Mouse (Mus musculus): Measurements from ENCODE around the gene Shld2. TPM values are rescaled to one million over a fixed set of nuclear protein-coding genes. Genes with fewer than 3 reads are reported as not detected.
A peak's percentile ranks its signal among the peaks of the same experiment; 100 is the strongest.
"Not testable (repeated sequence)": the region's sequence is repeated elsewhere in the genome, so short reads cannot be mapped to it uniquely, and the experiment has no call there.

The Shld2 gene
- polyA plus RNA-seq, 1 experiment from 2014 or later = 8.2 TPM

DNA sequence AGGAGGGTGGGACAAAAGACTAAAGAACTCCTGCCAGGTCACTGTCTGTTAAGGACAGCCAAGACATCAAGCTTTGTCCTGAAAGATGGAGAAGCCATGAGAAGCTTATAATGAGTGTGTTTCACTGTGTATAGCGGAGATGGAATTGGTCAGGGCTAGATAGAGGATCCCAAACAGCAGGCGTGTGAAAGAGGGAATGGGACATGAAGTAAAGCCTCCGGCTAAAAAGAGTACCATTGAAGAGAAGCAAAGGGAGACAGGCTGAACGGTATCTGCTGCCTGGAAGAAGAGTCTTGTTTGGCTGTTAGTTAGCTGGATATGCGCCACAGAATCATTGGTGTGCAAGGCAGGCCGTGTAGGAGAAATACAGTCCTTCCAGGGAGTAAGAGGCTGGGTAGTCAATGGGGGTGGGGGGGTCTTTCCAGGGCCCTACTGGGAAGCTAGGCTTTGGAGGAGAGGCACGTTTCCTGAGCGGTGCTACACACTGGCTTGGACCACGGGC lies 20.4 kb upstream of the Shld2 start:
- Histone ChIP-seq H3K36me3 (replicated peaks; ENCODE audit: control insufficient read depth, insufficient read depth) (peaks cover 88% of the 10 kb centered on the region), H3K27ac (peak overlapping the region; percentile 64; the same call in 1 of the 2 replicates), H3K4me3 (replicated peaks; ENCODE audit: low read length) (no peak overlapping the region), H3K27me3 (ENCODE audit: control insufficient read depth, insufficient read depth, low read length) (no peaks in the 10 kb centered on the region), H3K9me3 (ENCODE audit: control insufficient read depth, low read length) (no peaks in the 10 kb centered on the region), H3K4me2 (replicated peaks) (no peak overlapping the region), H3K4me1 (replicated peaks; ENCODE audit: control insufficient read depth, insufficient read depth, low read length) (no peaks in the 10 kb centered on the region), H3K9ac (no peak overlapping the region)
- 78% methylated on average over 9 of the region's 9 CpGs for WGBS
- ATAC-seq (ENCODE audit: low FRiP score) = peak; percentile 81
- no peak for DNase-seq (ENCODE audit: low spot score)

DNA sequence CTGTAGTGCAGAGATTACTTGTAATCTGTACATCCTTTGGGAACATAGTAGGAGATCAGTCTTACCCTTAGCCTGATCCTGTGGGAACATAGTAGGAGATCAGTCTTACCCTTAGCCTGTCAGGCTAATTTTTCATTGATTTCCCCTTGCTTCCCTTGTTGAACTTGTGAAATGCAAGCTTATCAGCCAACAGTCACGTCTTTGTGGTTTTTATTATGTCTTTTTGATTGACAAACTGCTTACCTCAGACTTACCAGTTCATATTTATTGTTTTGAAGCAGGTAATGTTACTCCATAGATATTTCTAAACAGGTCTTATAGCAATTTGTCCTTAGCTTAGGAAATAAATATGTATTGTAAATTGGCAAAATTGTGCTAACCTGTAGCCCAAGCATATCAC lies 17.3 kb upstream of the Shld2 start:
- WGBS = 79% methylated on average over 1 of the region's 1 CpGs
- Histone ChIP-seq H3K9ac (no peak overlapping the region), H3K4me2 (replicated peaks) (no peak overlapping the region), H3K4me3 (replicated peaks; ENCODE audit: low read length) (no peak overlapping the region), H3K4me1 (replicated peaks; ENCODE audit: control insufficient read depth, insufficient read depth, low read length) (no peaks in the 10 kb centered on the region), H3K36me3 (replicated peaks; ENCODE audit: control insufficient read depth, insufficient read depth) (peaks cover 84% of the 10 kb centered on the region), H3K27ac (no peak overlapping the region), H3K9me3 (ENCODE audit: control insufficient read depth, low read length) (no peaks in the 10 kb centered on the region), H3K27me3 (ENCODE audit: control insufficient read depth, insufficient read depth, low read length) (no peaks in the 10 kb centered on the region)
- DNase-seq (ENCODE audit: low spot score) (no peak), ATAC-seq (ENCODE audit: low FRiP score) (no peak)

DNA sequence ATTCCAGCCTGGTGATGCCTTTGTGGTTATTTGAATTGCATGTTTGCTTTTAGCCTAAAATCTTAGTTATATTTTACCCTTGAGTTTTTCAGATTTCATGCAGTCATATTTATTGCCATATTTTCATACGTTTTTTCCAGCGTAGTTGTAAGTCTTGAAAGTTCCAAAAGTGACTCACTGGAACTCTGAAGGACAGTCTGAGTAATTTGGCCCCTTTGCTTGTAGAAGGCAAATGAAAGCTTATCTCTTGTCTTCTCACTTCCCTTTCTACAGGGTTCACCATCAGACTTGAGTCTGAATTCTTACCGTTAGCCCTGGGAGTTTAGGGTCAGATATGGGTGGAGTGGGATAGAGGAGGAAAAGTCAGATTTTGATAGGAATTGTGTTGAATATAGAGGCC lies 16.3 kb upstream of the Shld2 start:
- WGBS = over 99% methylated on average over 3 of the region's 3 CpGs

DNA sequence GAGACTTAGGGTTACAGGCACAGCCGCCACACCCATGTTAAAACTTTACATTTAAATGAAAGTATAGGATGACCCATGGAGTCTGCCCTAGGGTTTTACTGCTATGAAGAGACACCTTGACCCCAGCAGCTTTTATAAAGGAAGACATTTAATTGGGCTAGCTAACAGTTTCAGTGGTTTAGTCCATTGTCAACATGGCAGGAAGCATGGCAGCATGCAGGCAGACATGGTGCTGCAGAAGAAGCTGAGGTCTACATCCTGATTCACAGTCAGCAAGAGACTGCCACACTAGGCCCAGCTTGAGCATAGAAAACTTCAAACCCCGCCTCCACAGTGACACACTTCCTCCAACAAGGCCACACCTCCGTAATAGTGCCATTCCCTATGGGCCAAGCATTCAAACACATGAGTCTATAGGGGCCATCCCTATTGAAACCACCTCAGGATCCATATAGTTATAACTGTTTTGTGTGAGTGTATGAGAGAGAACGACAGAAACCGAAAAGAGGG lies 13.3 kb upstream of the Shld2 start:
- H3K4me2 ChIP-seq (replicated peaks) = no peak overlapping the region
- no peak overlapping the region for H3K9ac ChIP-seq
- 96% methylated on average over 5 of the region's 5 CpGs for WGBS
- H3K4me3 ChIP-seq (replicated peaks; ENCODE audit: low read length) = no peak overlapping the region
- no peaks in the 10 kb centered on the region for H3K27me3 ChIP-seq (ENCODE audit: control insufficient read depth, insufficient read depth, low read length)
- ATAC-seq (ENCODE audit: low FRiP score) = no peak
- H3K4me1 ChIP-seq (replicated peaks; ENCODE audit: control insufficient read depth, insufficient read depth, low read length) = no peaks in the 10 kb centered on the region
- no peak overlapping the region for H3K27ac ChIP-seq
- peaks cover 80% of the 10 kb centered on the region for H3K36me3 ChIP-seq (replicated peaks; ENCODE audit: control insufficient read depth, insufficient read depth)
- no peaks in the 10 kb centered on the region for H3K9me3 ChIP-seq (ENCODE audit: control insufficient read depth, low read length)
- DNase-seq (ENCODE audit: low spot score) = no peak

More for the DNA sequence above, 16.3 kb upstream of the Shld2 start:
- Histone ChIP-seq H3K27me3 (ENCODE audit: control insufficient read depth, insufficient read depth, low read length) (no peaks in the 10 kb centered on the region), H3K4me2 (replicated peaks) (no peak overlapping the region), H3K9ac (no peak overlapping the region), H3K4me1 (replicated peaks; ENCODE audit: control insufficient read depth, insufficient read depth, low read length) (no peaks in the 10 kb centered on the region), H3K9me3 (ENCODE audit: control insufficient read depth, low read length) (no peaks in the 10 kb centered on the region), H3K4me3 (replicated peaks; ENCODE audit: low read length) (no peak overlapping the region), H3K27ac (no peak overlapping the region), H3K36me3 (replicated peaks; ENCODE audit: control insufficient read depth, insufficient read depth) (peaks cover 80% of the 10 kb centered on the region)
- no peak for DNase-seq (ENCODE audit: low spot score)
- ATAC-seq (ENCODE audit: low FRiP score) = no peak

DNA sequence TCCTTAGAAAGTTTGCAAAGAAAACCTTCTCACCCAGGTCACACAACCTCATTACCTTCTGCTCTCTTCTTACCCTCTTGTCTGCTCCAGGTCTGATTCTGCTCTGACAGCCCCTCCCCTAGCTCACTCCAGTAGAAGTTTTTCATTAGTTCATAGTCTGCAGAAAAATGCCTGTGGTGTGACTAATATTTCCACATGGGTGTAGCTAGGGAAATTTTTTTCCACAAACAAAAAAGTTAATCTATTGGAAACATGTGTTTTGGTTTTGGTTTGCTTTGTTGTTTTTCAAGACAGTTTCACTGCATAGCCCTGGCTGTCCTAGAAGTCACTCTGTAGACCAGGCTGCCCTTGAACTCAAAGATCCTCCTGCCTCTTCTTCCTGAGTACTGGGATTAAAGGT lies 7.8 kb upstream of the Shld2 start:
- DNase-seq (ENCODE audit: low spot score) = no peak
- H3K27ac ChIP-seq = no peak overlapping the region
- H3K27me3 ChIP-seq (ENCODE audit: control insufficient read depth, insufficient read depth, low read length) = no peaks in the 10 kb centered on the region
- peaks cover 41% of the 10 kb centered on the region for H3K36me3 ChIP-seq (replicated peaks; ENCODE audit: control insufficient read depth, insufficient read depth)
- H3K4me1 ChIP-seq (replicated peaks; ENCODE audit: control insufficient read depth, insufficient read depth, low read length) = peaks cover 16% of the 10 kb centered on the region
- H3K4me2 ChIP-seq (replicated peaks) = no peak overlapping the region
- no peak overlapping the region for H3K4me3 ChIP-seq (replicated peaks; ENCODE audit: low read length)
- no peak for ATAC-seq (ENCODE audit: low FRiP score)
- H3K9me3 ChIP-seq (ENCODE audit: control insufficient read depth, low read length) = no peaks in the 10 kb centered on the region
- H3K9ac ChIP-seq = no peak overlapping the region

DNA sequence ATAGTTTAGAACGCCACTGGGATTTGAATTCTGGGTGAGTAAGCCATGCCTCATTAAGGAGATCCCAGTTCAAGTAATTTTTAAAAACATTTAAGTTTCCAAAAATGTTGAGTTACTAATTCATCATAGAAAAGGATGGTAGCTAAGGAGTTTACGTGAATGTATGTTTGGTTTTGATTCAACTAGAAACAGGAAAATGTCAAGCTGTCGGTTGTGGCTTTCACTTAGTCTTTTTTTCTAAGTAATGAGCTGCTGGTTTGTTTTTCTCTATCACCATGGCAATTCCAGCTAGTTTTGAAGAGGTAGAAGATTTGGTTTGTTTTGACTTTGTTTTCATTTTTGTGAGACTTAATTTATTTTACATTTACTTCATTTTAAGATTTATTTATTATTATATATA lies 7.1 kb upstream of the Shld2 start:
- ATAC-seq (ENCODE audit: low FRiP score) = no peak
- Histone ChIP-seq H3K27ac (no peak overlapping the region), H3K36me3 (replicated peaks; ENCODE audit: control insufficient read depth, insufficient read depth) (peaks cover 37% of the 10 kb centered on the region), H3K4me2 (replicated peaks) (no peak overlapping the region), H3K9me3 (ENCODE audit: control insufficient read depth, low read length) (no peaks in the 10 kb centered on the region), H3K4me1 (replicated peaks; ENCODE audit: control insufficient read depth, insufficient read depth, low read length) (peaks cover 22% of the 10 kb centered on the region), H3K27me3 (ENCODE audit: control insufficient read depth, insufficient read depth, low read length) (no peaks in the 10 kb centered on the region), H3K9ac (no peak overlapping the region), H3K4me3 (replicated peaks; ENCODE audit: low read length) (no peak overlapping the region)
- DNase-seq (ENCODE audit: low spot score) = no peak
- 90% methylated on average over 3 of the region's 3 CpGs for WGBS

DNA sequence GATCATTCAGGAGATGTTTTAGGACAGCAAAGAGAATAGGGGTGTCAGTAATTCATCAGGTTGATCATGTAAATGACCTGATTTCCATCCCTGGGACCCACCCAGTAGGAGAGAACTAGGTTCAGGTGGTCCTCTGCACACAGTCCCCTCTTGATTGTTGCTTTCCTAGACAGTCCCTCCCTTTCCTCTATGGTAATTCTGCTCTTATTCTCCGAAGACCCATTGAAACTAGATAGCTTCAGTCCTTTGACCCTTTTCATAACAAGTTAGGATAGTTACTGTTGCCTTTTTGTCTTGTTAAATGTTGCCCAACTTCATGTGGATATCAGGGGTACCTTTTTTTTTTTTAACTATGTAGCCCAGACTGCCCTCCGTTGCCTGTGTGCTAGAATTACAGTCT lies 6.1 kb upstream of the Shld2 start:
- peaks cover 32% of the 10 kb centered on the region for H3K36me3 ChIP-seq (replicated peaks; ENCODE audit: control insufficient read depth, insufficient read depth)
- 98% methylated on average over 2 of the region's 2 CpGs for WGBS
- no peak for DNase-seq (ENCODE audit: low spot score)
- no peak overlapping the region for H3K27ac ChIP-seq
- no peaks in the 10 kb centered on the region for H3K9me3 ChIP-seq (ENCODE audit: control insufficient read depth, low read length)
- ATAC-seq (ENCODE audit: low FRiP score) = no peak
- no peak overlapping the region for H3K4me3 ChIP-seq (replicated peaks; ENCODE audit: low read length)
- H3K4me2 ChIP-seq (replicated peaks) = no peak overlapping the region
- H3K27me3 ChIP-seq (ENCODE audit: control insufficient read depth, insufficient read depth, low read length) = no peaks in the 10 kb centered on the region
- peaks cover 31% of the 10 kb centered on the region for H3K4me1 ChIP-seq (replicated peaks; ENCODE audit: control insufficient read depth, insufficient read depth, low read length)
- H3K9ac ChIP-seq = no peak overlapping the region

DNA sequence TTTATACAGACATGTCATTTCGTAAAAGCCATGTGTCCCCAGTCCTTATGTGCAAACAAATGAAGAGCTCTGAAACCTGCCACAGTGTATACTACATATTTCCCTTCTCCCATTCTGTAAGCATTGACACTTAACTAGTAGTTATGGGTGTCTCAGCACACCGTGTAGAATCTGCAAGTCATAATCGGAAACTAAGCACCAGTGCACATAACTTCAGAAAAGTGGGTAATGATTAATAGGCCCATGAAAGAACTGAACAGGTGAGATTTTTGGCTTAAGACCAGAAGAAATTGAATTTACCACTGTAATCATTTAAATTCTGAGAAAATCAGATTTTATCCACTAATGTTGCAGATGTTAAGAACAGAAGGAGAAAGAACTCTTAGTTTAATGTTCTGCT lies 4.5 kb upstream of the Shld2 start:
- Histone ChIP-seq H3K9me3 (ENCODE audit: control insufficient read depth, low read length) (no peaks in the 10 kb centered on the region), H3K9ac (no peak overlapping the region), H3K4me3 (replicated peaks; ENCODE audit: low read length) (no peak overlapping the region), H3K4me1 (replicated peaks; ENCODE audit: control insufficient read depth, insufficient read depth, low read length) (peaks cover 31% of the 10 kb centered on the region), H3K4me2 (replicated peaks) (no peak overlapping the region; the same call in 1 of the 2 replicates), H3K36me3 (replicated peaks; ENCODE audit: control insufficient read depth, insufficient read depth) (peaks cover 18% of the 10 kb centered on the region), H3K27me3 (ENCODE audit: control insufficient read depth, insufficient read depth, low read length) (no peaks in the 10 kb centered on the region), H3K27ac (no peak overlapping the region)
- ATAC-seq (ENCODE audit: low FRiP score) (no peak), DNase-seq (ENCODE audit: low spot score) (no peak)
- WGBS = 87% methylated on average over 3 of the region's 3 CpGs

DNA sequence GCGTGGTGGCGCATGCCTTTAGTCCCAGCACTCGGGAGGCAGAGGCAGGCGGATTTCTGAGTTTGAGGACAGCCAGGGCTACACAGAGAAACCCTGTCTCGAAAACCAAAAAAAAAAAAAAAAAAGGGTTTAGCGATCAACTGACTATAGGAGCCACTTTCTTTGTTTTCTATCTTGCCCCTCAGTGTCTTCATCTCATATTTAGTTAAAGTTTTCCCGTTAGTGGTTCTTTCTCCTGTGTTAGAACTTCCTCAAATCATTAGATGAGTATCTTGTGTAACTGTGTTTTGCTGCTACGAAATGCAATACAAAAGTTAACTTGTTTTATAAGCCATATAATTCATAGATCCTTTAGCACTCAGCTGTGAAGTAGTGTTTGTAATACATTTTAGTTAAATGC lies 4.1 kb upstream of the Shld2 start:
- not testable (repeated sequence) for ATAC-seq (ENCODE audit: low FRiP score); DNase-seq (ENCODE audit: low spot score); H3K4me2 ChIP-seq (replicated peaks); H3K9me3 ChIP-seq (ENCODE audit: control insufficient read depth, low read length); H3K4me3 ChIP-seq (replicated peaks; ENCODE audit: low read length); H3K27ac ChIP-seq; H3K27me3 ChIP-seq (ENCODE audit: control insufficient read depth, insufficient read depth, low read length); H3K9ac ChIP-seq
- peaks cover 15% of the 10 kb centered on the region for H3K36me3 ChIP-seq (replicated peaks; ENCODE audit: control insufficient read depth, insufficient read depth)
- H3K4me1 ChIP-seq (replicated peaks; ENCODE audit: control insufficient read depth, insufficient read depth, low read length) = peaks cover 31% of the 10 kb centered on the region
- whole genome bisulfite sequencing = 94% methylated on average over 8 of the region's 8 CpGs

DNA sequence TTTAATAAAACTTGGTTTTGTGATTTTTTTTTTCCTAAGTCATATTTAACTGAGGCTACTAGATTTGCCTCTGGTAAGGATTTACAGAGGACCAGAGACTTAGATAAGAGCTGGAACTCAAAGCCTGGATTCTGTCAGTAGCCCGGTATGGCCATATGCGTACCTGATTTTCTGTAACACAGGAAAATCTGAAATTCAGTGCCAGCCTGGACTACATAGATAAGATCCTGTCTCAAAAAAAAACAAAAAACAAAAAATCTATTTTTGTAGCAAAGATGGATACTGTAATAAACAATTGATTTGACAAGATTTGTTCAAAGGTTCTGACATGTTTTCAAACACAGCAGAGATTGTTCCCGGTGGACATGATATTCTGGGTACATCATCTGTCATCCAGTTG lies 3.3 kb upstream of the Shld2 start:
- Histone ChIP-seq H3K9me3 (ENCODE audit: control insufficient read depth, low read length) (no peaks in the 10 kb centered on the region), H3K27ac (no peak overlapping the region), H3K4me2 (replicated peaks) (peak overlapping the region; percentile 91), H3K27me3 (ENCODE audit: control insufficient read depth, insufficient read depth, low read length) (no peaks in the 10 kb centered on the region), H3K36me3 (replicated peaks; ENCODE audit: control insufficient read depth, insufficient read depth) (peaks cover 8% of the 10 kb centered on the region), H3K4me1 (replicated peaks; ENCODE audit: control insufficient read depth, insufficient read depth, low read length) (peaks cover 31% of the 10 kb centered on the region), H3K9ac (no peak overlapping the region), H3K4me3 (replicated peaks; ENCODE audit: low read length) (peak overlapping the region; percentile 99)
- no peak for ATAC-seq (ENCODE audit: low FRiP score)
- WGBS = 89% methylated on average over 3 of the region's 3 CpGs
- DNase-seq (ENCODE audit: low spot score) = no peak
